Mouse (Mus musculus): ENCODE results near the gene Npdc1.
"Not testable (repeated sequence)": the region's sequence is repeated elsewhere in the genome, so short reads cannot be mapped to it uniquely, and the experiment has no call there.

Gene Npdc1

GRCm38 (mm10) chr2:25395721-25396596 is 3.2 kb upstream of the Npdc1 start, which contains the start of gene Entpd2:
TSS of gene Entpd2 (plus strand) at chr2:25395874.
- peak; percentile 52 for DNase-seq (ENCODE audit: low read depth, low spot score)

- no peak for DNase-seq (ENCODE audit: low read depth, low spot score)
These were observed 2.6 kb upstream of the Npdc1 start for GRCm38 (mm10) chr2:25396597-25396983.

- no peak for DNase-seq (ENCODE audit: low read depth, low spot score)
These were observed 2.1 kb upstream of the Npdc1 start for GRCm38 (mm10) chr2:25397010-25397409.

- DNase-seq (ENCODE audit: low read depth, low spot score) = no peak
These were observed 1.1 kb upstream of the Npdc1 start for GRCm38 (mm10) chr2:25398065-25398464.

- DNase-seq (ENCODE audit: low read depth, low spot score) = no peak
These were observed 1.1 kb downstream of the Npdc1 start for GRCm38 (mm10) chr2:25400291-25400690.

- DNase-seq (ENCODE audit: low read depth, low spot score) = peak; percentile 35
These were observed 1.6 kb downstream of the Npdc1 start for GRCm38 (mm10) chr2:25400764-25401163.

GRCm38 (mm10) chr2:25402377-25402971 is 3.3 kb downstream of the Npdc1 start:
- peak; percentile 85 for DNase-seq (ENCODE audit: low read depth, low spot score)

- peak; percentile 37 for DNase-seq (ENCODE audit: low read depth, low spot score)
These were observed 3.9 kb downstream of the Npdc1 start for GRCm38 (mm10) chr2:25402972-25403601.

GRCm38 (mm10) chr2:25403994-25404393 is 4.8 kb downstream of the Npdc1 start:
- DNase-seq (ENCODE audit: low read depth, low spot score) = no peak

GRCm38 (mm10) chr2:25408908-25409307 is 9.8 kb downstream of the Npdc1 start:
- DNase-seq (ENCODE audit: low read depth, low spot score) = no peak

- DNase-seq (ENCODE audit: low read depth, low spot score) = not testable (repeated sequence)
These were observed 14.3 kb downstream of the Npdc1 start for GRCm38 (mm10) chr2:25413436-25413835.

GRCm38 (mm10) chr2:25417426-25417825 is 18.3 kb downstream of the Npdc1 start:
- no peak for DNase-seq (ENCODE audit: low read depth, low spot score)

- peak; percentile 81 for DNase-seq (ENCODE audit: low read depth, low spot score)
These were observed 22.7 kb downstream of the Npdc1 start for GRCm38 (mm10) chr2:25421896-25422295.

- DNase-seq (ENCODE audit: low read depth, low spot score) = peak; percentile 85
These were observed 23.6 kb downstream of the Npdc1 start, which contains the start of gene Fut7 for GRCm38 (mm10) chr2:25422587-25423410. TSS of gene Fut7 (plus strand) at chr2:25423267.

GRCm38 (mm10) chr2:25423626-25424025 is 24.5 kb downstream of the Npdc1 start:
- DNase-seq (ENCODE audit: low read depth, low spot score) = no peak

GRCm38 (mm10) chr2:25425481-25425880 is 26.3 kb downstream of the Npdc1 start:
- DNase-seq (ENCODE audit: low read depth, low spot score) = peak; percentile 16

GRCm38 (mm10) chr2:25426721-25427191 is 27.6 kb downstream of the Npdc1 start:
- DNase-seq (ENCODE audit: low read depth, low spot score) = peak; percentile 84

- no peak for DNase-seq (ENCODE audit: low read depth, low spot score)
These were observed 28.1 kb downstream of the Npdc1 start for GRCm38 (mm10) chr2:25427256-25427655.

GRCm38 (mm10) chr2:25428442-25429236 is 29.5 kb downstream of the Npdc1 start, which contains the start of gene Abca2:
TSS of gene Abca2 (plus strand) at chr2:25428703.
- DNase-seq (ENCODE audit: low read depth, low spot score) = peak; percentile 94

GRCm38 (mm10) chr2:25429435-25430180 is 30.5 kb downstream of the Npdc1 start:
- peak; percentile 14 for DNase-seq (ENCODE audit: low read depth, low spot score)

All from CD4-positive helper T cell, adult 2 months (primary cell).